Comparison of ENCODE assay signal across 19 mouse cellular contexts in genomic region chr5:144797116-144797515, GRCm38 (mm10). TPM values are rescaled to one million over a fixed set of nuclear protein-coding genes. Genes with fewer than 3 reads are reported as not detected.
"Had no signal": no experiment of that assay in that cellular context is flagged by ENCODE, and none has a peak within 500 bp of the region (broad histone marks: within the 10 kb centered on the region; RNA-seq: fewer than 3 reads in every experiment).

No protein-coding gene starts in this region.

- DNase-seq: lung, embryonic 14.5 days; right cerebral cortex, postnatal 14 days; right cerebral cortex, postnatal 4 days; spleen, adult 18-20 months; thymus, adult 18-20 months; thymus, postnatal 14 days; thymus, postnatal 36 days had no signal

- ATAC-seq: liver, embryonic 12.5 days; midbrain, embryonic 13.5 days; midbrain, embryonic 15.5 days had no signal

- H3K4me2 ChIP-seq: liver, embryonic 12.5 days; lung, embryonic 14.5 days; midbrain, embryonic 11.5 days; midbrain, embryonic 13.5 days; midbrain, embryonic 15.5 days; neural tube, embryonic 12.5 days had no signal

- H3K9ac ChIP-seq: liver, embryonic 12.5 days; liver, embryonic 14.5 days; lung, embryonic 14.5 days; midbrain, embryonic 13.5 days; midbrain, embryonic 15.5 days; neural tube, embryonic 12.5 days had no signal

- H3K4me1 ChIP-seq: liver, embryonic 12.5 days; midbrain, embryonic 13.5 days; midbrain, embryonic 15.5 days; neural tube, embryonic 12.5 days had no signal

- H3K4me3 ChIP-seq: liver, embryonic 12.5 days; megakaryocyte, embryonic 14.5 days; midbrain, embryonic 13.5 days; midbrain, embryonic 15.5 days; neural tube, embryonic 12.5 days had no signal

- H3K9me3 ChIP-seq: liver, embryonic 12.5 days; megakaryocyte, embryonic 14.5 days; midbrain, embryonic 13.5 days; midbrain, embryonic 15.5 days; neural tube, embryonic 12.5 days had no signal

- H3K27me3 ChIP-seq: liver, embryonic 12.5 days; megakaryocyte, embryonic 14.5 days; midbrain, embryonic 13.5 days; midbrain, embryonic 15.5 days; neural tube, embryonic 12.5 days had no signal

- H3K27ac ChIP-seq: liver, embryonic 12.5 days; liver, embryonic 14.5 days; macrophage; midbrain, embryonic 13.5 days; midbrain, embryonic 15.5 days; neural tube, embryonic 12.5 days had no signal

RNA-seq across cellular contexts. Expression of gene Tmem130, which starts 35.5 kb away (rescaled TPM):
- total RNA-seq: liver, adult 2 months; megakaryocyte progenitor cell, adult 5-6 weeks; monocyte, adult 5-6 weeks; neutrophil, adult 5-6 weeks had no signal
- polyA plus RNA-seq: macrophage had no signal
